Mouse (Mus musculus): ENCODE measurements around the gene Rasa2.
A peak's percentile ranks its signal among the peaks of the same experiment; 100 is the strongest.
"Not testable (repeated sequence)": the region's sequence is repeated elsewhere in the genome, so short reads cannot be mapped to it uniquely, and the experiment has no call there.

Rasa2 gene

DNA sequence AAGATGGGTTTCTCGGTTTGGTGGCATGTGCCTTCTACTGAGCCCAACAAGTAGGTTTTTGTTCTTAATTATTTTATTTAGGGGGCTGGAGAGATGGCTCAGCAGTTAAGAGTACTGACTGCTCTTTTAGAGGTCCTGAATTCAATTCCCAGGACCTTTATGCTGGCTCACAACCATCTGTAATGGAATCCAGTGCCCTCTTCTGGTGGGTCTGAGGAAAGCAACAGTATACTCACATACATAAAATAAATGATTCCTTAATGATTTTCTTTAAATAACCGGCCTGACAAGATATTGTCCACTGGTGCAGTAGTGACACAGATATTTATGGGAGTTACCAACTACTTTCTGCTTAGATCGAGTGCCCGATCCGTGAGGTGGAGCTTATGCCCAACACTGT is 108.3 kb downstream of the Rasa2 start:
- no peak for DNase-seq

DNA sequence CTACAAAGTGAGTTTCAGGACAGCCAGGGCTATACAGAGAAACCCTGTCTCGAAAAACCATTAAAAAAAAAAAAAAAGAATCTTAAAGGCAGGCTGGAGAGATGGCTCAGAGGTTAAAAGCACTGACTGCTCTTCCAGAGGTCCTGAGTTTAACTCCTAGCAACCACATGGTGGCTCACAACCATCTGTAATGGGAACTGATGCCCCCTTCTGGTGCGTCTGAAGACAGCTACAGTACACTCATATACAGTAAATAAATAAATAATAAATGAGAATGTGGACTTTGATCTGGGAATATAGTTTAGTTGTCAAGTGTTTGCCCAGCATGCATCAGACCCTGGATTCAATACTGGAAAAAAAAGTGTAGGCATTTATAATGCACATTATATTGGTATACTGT is 109.8 kb downstream of the Rasa2 start:
- DNase-seq: not testable (repeated sequence)

DNA sequence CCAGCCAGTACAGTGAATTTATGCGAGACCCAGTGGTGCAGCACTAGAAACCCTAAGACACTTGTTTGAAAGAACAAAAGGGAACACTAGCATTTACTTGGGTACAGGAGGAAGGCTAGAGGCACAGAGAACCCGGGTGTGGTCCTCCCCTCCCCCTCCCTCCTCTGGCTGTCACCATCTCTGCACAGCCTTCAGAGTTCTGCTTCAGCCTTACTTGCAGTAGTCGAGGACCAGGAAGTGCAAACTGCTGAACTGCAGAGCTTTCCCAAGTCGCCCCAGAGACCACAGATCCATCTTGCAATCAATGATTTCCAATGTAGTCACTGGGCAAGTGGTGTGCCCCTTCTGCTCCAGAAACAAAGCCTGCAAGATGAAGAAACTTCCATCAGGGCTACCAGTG is 114.0 kb downstream of the Rasa2 start:
- DNase-seq: no peak

DNA sequence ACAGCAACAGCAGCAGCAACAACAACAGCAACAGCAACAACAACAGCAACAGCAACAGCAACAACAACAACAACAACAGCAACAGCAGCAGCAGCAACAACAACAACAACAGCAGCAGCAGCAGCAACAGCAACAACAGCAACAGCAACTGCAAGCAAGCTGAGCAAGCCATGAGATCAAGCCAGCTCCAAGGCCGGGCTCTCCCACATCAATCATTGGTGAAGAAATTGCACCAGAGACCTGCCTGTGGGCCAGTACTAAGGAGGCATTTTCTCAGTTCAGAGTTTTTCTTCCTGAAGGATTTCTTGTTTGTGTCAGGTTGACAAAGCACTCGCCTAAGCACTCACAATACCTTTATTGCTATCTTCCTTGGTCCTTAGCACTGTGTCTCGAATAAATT is 114.6 kb downstream of the Rasa2 start:
- DNase-seq: no peak

DNA sequence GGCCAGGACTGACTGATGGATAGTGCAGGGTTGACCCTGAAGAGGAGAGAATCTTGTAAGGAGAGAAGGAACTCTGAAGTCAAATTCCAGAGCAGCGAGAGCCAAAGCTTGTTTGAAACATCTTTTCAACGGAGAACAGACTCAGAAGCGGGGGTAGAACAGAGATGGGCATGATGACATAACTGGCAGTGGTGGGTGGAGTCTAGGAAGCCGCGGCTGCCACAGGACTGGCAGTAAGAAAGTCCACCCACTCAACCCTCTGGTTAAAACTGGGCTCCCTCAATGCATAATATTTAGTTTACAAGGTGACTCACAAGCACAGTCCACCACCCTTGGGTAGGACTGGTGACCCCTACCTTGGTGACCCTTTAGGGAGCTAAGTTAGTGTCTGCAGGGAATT is 115.7 kb downstream of the Rasa2 start:
- DNase-seq: peak; percentile 57

DNA sequence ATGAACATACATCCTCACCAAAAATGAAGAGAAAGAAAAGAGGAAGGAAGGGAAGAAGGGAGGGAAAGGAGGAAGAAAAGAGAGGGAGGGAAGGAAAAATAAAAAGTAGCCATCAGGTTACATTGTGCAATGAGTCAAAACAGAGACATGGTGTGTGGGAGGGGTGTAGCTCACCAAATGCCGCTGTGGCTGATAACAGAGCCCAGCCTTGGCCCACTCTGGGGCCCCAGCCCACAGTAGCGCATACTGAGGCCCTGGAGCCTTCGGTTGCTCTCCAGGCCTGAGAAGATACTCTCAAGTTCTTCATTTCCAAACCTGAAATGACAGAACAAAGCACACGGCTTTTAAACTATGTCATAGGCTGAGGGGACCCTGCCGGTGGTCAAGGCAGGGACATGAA is 117.1 kb downstream of the Rasa2 start:
- no peak for DNase-seq

DNA sequence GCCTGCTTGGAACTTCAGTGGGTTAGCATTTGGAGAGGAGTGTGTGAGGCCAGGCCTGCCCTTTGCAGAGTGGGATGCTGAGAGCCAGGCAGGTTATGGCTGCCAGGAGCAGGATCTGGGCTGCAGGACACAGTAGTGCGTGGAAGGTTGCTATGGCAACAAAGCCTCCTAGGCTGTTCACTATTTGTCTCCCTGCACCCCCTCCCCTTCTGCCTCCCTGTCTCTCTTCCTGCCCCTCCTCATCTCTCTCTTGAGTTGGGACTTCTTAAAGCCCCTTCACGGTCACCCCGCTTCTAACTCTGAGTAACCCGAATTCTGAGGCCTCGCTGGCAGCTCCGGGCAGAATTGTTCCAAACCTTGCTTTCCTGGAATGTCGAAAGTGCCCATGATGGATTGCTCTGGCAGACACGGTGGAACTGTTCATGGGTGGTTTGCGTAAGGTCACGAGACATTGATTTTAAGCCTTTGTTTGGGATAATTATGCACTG is 125.4 kb downstream of the Rasa2 start:
- no peak for DNase-seq

DNA sequence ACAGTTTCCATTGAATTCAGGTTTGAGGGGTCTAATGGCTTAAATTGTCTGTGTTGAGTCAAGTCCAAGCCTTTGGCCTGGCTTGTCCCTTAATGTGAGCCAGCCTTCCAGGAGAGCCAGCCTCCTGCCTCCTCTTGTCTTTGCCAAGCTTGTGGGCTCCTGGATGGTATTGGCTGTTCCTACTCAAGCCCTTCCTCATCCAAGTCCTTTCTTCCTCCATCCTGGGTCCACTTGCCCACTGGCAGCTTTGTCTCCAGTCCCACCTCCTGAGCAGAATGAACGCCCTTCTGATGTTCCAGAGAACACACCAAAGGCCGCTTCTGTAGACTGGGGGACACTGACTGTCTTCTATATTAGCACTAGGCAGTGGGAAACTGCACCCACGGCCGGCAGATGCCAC is 126.3 kb downstream of the Rasa2 start:
- no peak for DNase-seq

DNA sequence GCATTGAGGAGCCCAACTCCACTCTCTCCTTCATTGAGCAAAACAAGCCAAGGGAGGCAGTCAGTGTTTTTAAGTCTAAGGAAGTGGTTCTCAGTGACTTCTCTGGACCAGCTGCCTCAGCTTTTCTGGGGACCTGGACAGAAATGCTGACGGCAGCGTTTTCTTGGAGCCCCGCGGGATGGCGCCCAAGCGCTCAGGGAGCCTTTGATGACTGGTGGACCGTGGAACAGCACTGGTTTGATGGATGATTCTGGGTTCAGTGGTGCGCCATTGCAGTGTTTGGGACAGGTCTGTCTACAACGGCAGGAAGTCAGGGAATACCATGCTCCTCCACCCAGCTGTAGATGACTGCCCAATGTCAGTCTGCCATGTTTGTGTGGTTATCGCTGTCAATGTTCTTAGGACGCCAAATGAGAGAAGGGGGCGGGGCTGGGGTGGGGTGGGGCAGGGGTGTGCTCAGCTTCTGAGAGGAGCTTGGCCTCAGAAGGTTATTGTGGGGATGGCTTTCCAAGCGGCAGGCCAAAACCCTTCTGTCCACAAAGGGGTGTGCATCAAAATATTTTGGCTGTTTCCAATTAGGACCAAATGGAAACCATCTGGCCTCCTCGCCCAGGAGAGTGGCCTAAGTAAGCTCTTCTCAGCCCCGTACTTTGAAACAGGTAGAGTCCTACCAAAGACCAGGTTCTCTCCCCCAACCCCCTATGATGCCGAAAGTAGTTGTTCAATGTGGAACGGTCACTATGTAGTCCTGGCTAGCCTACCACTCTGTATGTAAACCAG is 127.1 kb downstream of the Rasa2 start:
- DNase-seq: no peak

DNA sequence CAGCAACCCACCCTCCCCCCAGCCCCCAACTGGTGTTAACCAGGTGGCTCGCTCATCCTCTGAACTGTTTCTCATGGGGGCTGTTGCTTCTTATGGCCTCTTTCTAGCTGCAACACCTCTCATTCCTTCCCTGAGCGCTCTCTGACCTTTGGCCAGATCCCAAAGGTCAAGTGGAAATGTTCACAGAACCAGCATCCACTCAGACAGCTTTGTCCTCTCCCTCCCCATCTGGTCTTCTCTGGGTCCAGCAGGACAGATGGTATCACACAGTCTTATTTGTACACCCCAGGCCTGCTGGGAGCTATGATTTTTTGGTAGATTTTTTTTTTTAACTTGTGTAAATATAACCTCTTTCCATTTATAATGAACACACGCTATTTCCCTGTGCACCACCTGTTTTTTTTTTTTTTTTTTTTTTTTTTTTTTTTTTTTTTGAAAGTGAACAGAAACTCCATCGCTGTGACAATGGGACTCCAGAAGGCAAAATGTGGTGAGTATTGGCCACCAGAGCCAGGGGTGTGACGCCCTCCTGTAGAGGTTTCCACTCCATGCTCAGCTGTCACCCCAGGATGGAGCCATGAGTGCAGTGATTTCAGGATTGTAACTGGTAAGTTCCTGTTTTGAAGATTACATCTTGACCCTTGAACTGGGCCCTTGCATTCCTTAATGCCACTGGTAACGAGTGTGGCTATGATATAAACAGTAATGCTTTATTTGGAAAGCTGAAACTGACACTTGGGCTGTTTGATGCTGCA is 128.4 kb downstream of the Rasa2 start:
- no peak for DNase-seq

DNA sequence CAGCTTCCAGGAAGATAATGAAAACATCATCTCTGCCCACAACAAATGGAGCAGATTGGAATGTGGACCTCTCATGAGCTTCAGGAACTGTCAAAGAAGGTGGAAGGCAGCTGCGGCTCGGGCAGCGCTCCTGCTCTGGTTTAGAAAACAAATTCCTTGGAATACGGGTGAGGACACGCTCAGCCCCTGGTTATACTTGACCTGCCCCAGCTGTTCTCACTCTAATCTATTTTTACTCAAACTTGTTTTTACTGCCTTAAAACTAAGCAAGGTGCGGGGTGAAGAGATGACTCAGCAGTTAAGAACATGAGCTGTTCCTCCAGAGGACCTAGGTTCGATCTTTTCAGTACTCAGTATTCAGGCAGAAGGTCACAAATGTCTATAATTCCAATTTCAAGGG is 130.2 kb downstream of the Rasa2 start:
- DNase-seq: no peak

DNA sequence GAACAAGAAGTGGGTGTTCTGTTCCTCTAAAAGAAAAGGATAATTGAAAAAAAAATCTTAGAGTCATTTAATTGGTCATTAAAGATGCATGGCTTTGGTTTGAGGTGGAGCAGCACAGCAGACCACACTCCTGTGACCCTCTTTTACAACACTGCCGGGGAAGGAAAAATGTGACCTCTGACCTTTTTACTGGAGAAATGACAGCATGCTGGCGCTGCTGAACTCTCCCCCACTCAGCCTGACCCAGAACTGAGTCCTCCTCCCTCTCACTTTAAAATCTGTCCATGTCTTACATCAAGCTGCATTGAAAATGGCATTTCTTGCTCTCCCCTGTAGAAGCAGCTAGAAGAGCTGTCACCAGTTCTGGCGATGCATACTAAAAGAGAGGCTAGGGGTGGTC is 138.2 kb downstream of the Rasa2 start:
- no peak for DNase-seq

DNA sequence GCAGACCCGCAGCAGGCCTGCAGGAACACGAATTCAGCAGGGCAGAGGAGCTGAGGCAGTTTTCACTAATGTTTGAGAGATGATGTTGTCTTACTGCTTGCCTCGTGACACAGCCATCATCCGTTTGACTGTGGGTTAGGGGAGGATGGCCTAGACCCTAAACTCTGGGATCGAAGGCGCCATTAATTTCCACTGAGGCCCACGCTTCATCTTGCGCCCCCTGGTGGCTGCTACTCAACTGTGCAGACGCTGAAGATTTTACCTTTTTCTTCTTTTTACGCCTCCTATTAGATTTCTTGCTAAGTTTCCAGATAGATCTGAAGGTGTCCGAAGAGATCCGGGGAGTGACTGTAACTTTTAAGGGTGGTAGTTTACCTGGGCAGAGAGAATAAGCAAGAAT is 139.6 kb downstream of the Rasa2 start:
- no peak for DNase-seq

Data from right cerebral cortex, adult 18-20 months (tissue).